Mouse (Mus musculus): Measurements from ENCODE around the gene Jmjd4.

Jmjd4 gene

DNA sequence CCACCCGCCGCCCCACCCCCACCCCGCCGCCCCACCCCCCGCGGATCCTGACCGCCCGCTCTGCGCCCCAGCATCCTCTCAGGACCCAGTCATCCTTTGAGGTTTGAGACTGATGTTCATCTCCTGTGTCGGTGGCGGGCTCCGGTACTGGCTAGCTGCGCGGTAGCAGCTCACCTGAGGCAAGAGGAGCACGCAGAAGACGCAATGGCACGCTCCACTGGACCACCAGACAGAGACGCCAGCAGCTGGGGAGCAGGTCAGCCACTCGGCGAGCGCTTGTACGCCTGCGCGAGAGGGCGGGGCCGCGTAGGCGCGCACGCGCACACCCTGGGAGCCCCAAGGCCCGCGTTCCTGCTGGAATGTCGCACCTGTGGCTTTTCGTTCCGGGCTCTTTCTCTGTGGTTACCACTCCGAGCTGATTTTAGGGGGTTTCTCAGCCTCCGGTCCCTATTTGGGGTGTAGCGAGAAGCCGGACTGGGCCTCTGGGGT, at the start of gene Jmjd4:
TSS of gene Jmjd4 (plus strand) at position 305 of the 489 bp plus-strand sequence.
- peak; percentile 87 to 88 for DNase-seq (ENCODE audit: low spot score in 2 of 2)

DNA sequence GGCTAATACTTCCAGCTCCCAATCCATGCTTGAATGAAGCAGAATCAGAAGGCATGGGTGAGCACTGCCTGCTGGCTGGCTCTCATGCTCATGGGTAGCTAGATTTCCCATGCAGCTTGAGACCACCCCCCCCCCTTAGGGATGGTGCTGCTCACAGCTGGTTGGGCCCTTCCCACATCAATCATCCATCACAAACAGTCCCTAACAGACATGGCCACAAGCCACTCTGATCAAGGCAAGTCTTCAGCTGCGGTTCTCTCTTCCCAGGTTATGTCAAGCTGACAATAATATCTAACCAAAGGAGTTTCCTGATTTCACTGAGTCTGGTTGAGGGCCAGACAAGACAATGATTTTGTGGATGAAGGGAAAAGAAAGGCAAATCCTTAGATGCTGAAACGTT, 49.0 kb upstream of the Jmjd4 start:
- DNase-seq (ENCODE audit: low spot score in 2 of 2) = no peak

DNA sequence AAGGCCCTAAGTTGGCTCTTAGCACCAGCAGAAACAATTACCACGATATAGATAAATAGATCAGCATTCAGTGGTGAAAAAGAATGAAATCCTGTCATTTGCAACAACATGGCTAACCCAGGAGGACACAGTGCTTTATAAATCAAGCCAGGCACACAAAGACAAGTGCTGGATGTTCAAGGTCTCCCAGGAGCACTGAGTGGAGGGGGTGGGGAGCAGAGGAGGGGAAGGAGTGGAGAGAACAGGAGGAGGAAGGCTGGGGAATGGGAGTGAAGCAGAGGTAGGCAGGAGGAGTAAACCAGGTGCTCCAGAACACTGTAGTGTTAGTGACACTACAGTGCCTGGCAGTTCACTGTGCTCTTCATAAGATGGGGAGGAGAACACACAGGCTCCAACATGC, 44.1 kb upstream of the Jmjd4 start:
- DNase-seq (ENCODE audit: low spot score in 2 of 2) = no peak

DNA sequence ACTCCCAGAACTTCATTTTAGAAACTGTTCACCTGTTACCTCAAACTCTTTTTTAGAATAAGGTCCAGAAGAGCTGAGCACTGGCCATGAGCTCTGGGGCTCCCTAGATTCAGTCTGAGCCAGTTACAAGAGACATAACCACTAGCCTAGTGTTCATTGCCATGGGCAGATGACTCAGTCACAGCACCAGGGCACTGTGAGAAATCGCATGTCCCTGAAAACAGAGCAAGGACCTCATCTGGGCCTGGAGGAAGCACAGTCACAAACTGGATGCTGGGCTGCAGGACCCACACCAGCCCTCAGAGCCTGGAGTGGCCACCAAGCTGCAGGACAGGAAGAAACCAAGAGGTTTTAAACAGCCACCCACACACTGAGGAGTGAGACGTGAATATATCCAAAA, 39.0 kb upstream of the Jmjd4 start:
- DNase-seq (ENCODE audit: low spot score in 2 of 2) = no peak

DNA sequence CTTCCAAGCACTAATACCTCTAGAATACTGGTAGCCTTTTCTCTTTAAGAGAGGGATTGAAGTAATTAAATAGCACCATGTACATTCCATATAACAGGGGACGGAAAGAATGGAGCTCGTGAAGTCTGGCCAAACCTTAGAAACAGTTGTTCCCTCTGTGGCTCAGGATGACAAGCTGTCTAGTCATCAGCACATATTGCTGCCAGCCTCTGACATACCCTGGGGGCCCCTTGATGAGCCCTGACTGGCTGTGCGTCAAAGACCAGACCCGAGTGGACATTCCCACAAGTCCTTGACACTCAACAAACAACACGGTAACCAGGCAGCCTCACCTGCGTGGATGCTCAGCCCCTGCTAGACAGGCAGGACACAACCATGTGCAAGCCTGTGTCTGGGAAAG, 37.8 kb upstream of the Jmjd4 start:
- no peak for DNase-seq (ENCODE audit: low spot score in 2 of 2)

DNA sequence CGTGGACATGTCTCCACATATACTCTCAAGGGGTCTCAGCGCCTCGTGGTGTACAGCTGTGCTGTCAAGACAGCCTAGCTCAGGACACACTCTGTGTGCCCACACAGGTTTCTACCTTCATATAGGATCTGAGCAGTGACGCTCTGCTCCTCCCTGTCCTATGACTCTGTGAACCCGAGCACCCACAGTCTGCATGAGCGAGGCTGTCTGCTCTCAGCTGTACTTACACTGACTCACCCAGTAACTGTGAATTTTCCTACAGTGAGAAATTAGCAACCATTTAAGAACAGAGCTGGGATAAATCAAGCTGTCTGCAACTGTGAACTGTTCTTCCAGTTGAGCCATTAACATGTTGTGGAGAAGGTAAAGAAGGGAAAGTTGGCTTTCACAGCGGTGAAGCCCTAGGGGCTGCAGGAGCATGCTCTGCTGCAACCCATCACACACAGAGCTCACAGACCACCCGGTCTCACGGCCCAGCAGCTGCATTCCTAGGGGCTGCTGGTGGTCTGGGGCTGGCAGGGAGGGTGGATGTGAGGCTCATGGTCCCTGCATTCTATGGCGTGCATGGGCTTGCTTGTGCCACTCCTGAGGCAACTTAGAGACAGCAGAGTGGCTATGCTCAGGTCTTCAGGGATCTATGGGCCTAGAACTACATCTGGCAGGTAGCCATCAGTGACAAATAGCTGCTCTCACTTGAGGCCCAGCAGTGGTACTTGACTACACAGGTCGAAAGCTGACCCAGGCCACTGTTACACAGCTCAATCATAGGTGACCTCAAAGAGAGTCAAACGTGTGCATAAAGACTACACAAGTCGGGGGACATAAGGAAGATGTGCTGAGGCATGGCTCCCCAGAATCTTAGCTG, 36.6 kb upstream of the Jmjd4 start:
- DNase-seq (ENCODE audit: low spot score in 2 of 2) = no peak

GRCm38 (mm10) chr11:59418708-59419107, 31.1 kb upstream of the Jmjd4 start:
- no peak for DNase-seq (ENCODE audit: low spot score in 2 of 2)

DNA sequence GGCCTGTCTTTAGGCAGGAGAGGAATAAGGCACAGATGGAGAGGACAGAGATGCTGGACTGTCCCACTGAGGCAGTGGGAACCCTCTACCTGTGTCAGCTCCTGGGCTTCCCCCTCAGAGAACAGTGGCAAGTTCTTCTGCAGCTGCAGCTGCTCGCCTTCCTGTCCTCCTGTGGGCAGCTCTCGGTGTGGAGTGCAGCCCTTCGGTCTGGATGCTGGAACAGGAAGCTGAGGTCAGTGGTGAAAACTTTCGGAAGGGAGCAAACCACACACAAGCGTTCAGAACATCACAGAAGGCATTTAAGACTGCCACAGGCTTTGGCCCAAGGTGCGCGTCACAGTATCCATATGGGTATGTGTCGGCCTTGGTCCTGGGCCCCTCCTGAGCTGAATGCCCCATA, 28.4 kb upstream of the Jmjd4 start:
- DNase-seq (ENCODE audit: low spot score in 2 of 2) = no peak

DNA sequence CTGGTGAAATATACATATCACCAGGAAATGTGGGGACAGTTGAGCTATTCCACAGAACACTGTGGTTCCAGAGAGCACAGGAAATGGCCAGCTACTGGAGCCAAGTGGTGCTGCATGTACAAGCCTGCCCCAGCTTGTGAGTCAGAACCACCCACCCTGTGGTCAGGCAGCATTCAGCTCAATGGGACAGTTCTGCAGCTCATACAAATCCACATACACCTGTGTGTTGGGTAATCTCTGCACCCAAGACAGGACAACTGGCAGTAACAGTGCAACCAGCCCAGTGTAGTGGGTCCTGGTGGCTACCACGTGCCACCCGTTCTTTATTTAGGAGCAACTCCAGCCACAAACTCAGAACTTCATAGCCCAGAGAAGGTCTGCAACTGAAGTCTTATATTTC, 27.9 kb upstream of the Jmjd4 start:
- DNase-seq (ENCODE audit: low spot score in 2 of 2) = no peak

GRCm38 (mm10) chr11:59423010-59423588, 26.7 kb upstream of the Jmjd4 start:
- no peak for DNase-seq (ENCODE audit: low spot score in 2 of 2)

GRCm38 (mm10) chr11:59425671-59426101, 24.2 kb upstream of the Jmjd4 start:
- peak in 1 of 2 experiments; percentile 27 for DNase-seq (ENCODE audit: low spot score in 2 of 2)

DNA sequence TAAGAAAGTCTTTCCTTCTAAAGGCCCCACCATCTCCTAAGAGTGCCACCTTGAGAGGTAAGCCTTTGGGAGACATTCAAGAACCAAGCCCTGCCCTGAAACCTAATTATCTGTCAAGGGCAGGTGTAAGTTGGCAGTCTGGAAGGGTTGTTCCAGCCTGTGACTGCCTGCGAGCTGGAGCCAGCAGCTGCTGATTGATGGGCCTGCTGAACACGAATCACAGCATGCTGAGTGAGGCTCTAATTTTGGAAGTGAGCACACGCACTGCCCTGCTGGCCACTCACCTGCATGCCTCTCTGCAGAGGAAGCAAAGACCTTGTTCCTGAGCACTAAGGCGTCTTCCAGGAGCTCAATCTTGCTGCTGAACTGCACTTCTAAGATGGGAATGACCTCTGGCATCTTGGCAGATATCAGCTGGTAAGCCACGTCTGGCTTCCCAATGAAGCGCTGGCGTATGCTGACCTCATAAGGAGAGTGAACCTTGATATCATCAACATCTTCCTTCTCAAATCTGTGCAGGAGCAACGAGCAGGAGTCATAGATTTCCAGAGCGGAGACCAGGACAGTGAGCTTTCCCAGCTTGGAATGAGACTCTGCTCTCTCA, 21.7 kb upstream of the Jmjd4 start:
- no peak for DNase-seq (ENCODE audit: low spot score in 2 of 2)

- no peak for DNase-seq (ENCODE audit: low spot score in 2 of 2)
These were observed 19.9 kb upstream of the Jmjd4 start for GRCm38 (mm10) chr11:59429959-59430358.

DNA sequence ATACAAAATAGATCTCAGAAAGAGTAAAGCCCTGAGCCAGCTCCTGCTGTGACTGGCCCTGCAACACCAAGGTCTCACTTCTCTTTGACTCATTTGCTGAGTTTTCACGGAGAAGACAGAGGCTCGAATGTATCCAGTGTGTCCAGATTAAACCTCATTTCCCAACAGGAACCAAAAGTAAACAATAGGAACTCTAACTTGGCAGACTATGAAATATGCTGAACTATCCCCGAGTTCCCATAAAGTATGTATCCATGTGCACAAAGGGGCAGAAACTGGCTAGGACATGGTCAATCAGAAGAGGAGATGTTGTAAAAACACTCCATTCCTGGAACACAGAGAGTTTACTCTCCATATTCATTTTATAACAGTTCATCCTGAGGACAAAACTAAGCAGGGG, 17.6 kb upstream of the Jmjd4 start:
- no peak for DNase-seq (ENCODE audit: low spot score in 2 of 2)

- DNase-seq (ENCODE audit: low spot score in 2 of 2) = no peak
These were observed 11.9 kb upstream of the Jmjd4 start for GRCm38 (mm10) chr11:59437954-59438353.

GRCm38 (mm10) chr11:59443102-59443501, 6.7 kb upstream of the Jmjd4 start:
- no peak for DNase-seq (ENCODE audit: low spot score in 2 of 2)

DNA sequence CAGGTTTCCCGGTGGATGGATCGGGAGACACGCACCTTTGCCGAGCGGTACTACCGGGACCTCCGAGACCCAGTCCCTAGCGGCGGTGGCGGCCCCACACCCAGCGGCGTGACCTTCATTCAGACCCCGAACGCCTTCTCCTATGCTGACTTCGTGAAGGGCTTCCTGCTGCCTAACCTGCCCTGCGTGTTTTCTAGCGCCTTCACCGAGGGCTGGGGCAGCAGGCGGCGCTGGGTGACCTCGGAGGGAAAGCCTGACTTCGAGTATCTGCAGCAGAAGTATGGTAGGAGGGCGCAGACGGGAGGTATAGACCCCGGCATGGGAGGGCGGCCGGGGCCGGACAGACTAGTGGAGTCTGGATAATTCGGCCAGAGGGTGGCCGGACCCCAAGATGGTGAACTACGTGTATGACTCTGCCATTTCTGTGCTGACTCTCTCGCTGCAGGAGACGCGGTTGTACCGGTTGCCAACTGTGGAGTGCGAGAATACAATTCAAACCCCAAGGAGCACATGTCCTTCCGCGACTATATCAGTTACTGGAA, 456 bp downstream of the Jmjd4 start:
- no peak for DNase-seq (ENCODE audit: low spot score in 2 of 2)

DNA sequence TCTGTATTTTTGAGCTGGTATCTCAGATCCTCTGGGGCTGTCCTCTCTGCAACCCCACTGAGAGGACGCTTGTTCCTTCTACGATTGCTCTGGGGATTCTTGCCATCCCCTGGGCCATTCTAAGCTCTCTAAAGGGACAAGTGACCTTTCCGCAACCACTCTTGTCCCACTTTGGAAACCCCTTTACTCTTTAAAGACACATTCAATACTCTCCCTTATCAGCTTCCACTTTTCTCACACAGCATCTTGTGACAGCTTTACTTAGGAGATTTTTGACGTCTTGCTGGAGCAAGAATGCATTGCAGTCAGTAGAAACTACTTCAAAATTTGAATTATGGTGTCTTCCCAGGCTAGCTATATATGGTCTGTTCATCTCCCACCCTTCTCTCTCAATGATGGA, 1.2 kb downstream of the Jmjd4 start, which contains the start of gene Snap47:
TSS of gene Snap47 (minus strand) at position 101 of the 400 bp plus-strand sequence.
- no peak for DNase-seq (ENCODE audit: low spot score in 2 of 2)

DNA sequence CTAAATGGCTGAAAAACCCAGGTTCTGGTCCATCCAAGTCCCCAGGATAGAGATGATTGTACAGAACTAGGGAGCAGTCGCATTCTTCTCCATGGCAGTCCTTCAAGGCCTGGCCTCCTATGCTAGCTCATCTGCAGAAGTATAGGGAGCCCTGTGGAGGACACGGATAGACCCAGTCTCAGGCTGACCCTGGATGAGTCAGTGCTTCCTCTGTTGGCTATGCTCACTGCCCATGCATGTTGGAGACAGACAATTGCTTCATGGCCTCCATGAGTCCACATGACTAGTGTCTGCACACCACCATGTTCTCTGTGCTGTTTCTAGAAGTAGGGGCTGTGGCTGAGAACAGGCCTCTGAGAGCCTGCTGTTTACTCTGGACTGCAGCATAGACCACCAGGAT, 6.5 kb downstream of the Jmjd4 start:
- no peak for DNase-seq (ENCODE audit: low spot score in 2 of 2)

- no peak for DNase-seq (ENCODE audit: low spot score in 2 of 2)
These were observed 7.0 kb downstream of the Jmjd4 start for GRCm38 (mm10) chr11:59456891-59457290.

GRCm38 (mm10) chr11:59458973-59459372, 9.1 kb downstream of the Jmjd4 start:
- DNase-seq (ENCODE audit: low spot score in 2 of 2) = no peak

DNA sequence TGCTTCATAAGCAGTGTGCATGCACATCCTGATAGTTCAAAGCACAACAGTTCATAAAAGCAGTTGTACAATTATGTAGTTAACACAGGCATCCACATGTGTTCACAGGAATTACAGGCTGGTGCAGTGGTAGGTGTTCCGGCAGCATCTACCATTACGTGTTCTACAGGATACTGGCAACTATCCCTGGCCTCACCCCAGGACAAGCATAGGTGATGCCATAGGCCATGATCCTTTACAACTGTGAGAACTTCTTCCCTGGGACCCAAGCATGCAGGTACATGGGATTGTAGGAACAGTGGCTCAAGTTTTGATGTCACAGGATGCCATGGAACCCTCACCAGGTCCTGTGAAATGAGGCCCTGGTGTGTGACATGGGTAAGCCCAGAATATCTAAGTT, 10.6 kb downstream of the Jmjd4 start:
- DNase-seq (ENCODE audit: low spot score in 2 of 2) = no peak

Measured in frontal cortex, postnatal 25 days (tissue).